Mouse (Mus musculus) megakaryocyte, adult 5-6 weeks (primary cell): Measurements from ENCODE around the gene 1700001P01Rik. TPM values are rescaled to one million over a fixed set of nuclear protein-coding genes. Genes with fewer than 3 reads are reported as not detected.

Experiments used
- total RNA-seq, 2 experiments: library from RNA; stranded (forward) in 1 of 2; stranded (reverse) in 1 of 2; fragments of 153-499, 151-499 nt in 1 of 2; fragments of 221-1000, 200-1000 nt in 1 of 2; gene quantifications; 2 replicates each; pipeline versions ENCODE4 v1.2.3 to v1.2.4; 2015 to 2017

Gene 1700001P01Rik
- total RNA-seq, 2 experiments from 2014 or later, result not detected

Other genes starting within 250 kb of the 1700001P01Rik start
- not detected in 2 replicates for gene Srcin1, start 199.7 kb downstream of the 1700001P01Rik start, total RNA-seq (2015)
- not detected in 2 replicates for gene Srcin1, start 199.7 kb downstream of the 1700001P01Rik start, total RNA-seq (2017)
- gene Epop, start 146.2 kb downstream of the 1700001P01Rik start, total RNA-seq (2015), result 0.18 and 1.2 TPM in 2 replicates
- gene Epop, start 146.2 kb downstream of the 1700001P01Rik start, total RNA-seq (2017), result 0.40 TPM in 1 of 2 replicates, not detected in the other
- gene Mllt6, start 112.5 kb downstream of the 1700001P01Rik start, total RNA-seq (2015), result 4.3 and 6.3 TPM in 2 replicates
- gene Mllt6, start 112.5 kb downstream of the 1700001P01Rik start, total RNA-seq (2017), result 6.9 and 7.1 TPM in 2 replicates
- 18.7 and 19.8 TPM in 2 replicates for gene Cisd3, start 90.1 kb downstream of the 1700001P01Rik start, total RNA-seq (2015)
- gene Cisd3, start 90.1 kb downstream of the 1700001P01Rik start, total RNA-seq (2017), result 2.3 and 12.8 TPM in 2 replicates
- gene Pcgf2, start 75.4 kb downstream of the 1700001P01Rik start, total RNA-seq (2015), result 2.8 and 3.1 TPM in 2 replicates
- gene Pcgf2, start 75.4 kb downstream of the 1700001P01Rik start, total RNA-seq (2017), result 1.0 and 2.4 TPM in 2 replicates
- gene Psmb3, start 72.5 kb downstream of the 1700001P01Rik start, total RNA-seq (2015), result 81.0 and 111 TPM in 2 replicates
- gene Psmb3, start 72.5 kb downstream of the 1700001P01Rik start, total RNA-seq (2017), result 137 and 179 TPM in 2 replicates
- gene Pip4k2b, start 31.2 kb downstream of the 1700001P01Rik start, total RNA-seq (2015), result 14.9 and 17.3 TPM in 2 replicates
- 19.6 and 25.7 TPM in 2 replicates for gene Pip4k2b, start 31.2 kb downstream of the 1700001P01Rik start, total RNA-seq (2017)
- gene Cwc25, start 9.4 kb downstream of the 1700001P01Rik start, total RNA-seq (2015), result 11.1 and 11.8 TPM in 2 replicates
- gene Cwc25, start 9.4 kb downstream of the 1700001P01Rik start, total RNA-seq (2017), result 21.0 and 22.4 TPM in 2 replicates
- gene Rpl23, start 6.5 kb upstream of the 1700001P01Rik start, total RNA-seq (2015), result 1,123 and 1,179 TPM in 2 replicates
- 895 and 904 TPM in 2 replicates for gene Rpl23, start 6.5 kb upstream of the 1700001P01Rik start, total RNA-seq (2017)
- 121 and 128 TPM in 2 replicates for gene Lasp1, start 23.1 kb upstream of the 1700001P01Rik start, total RNA-seq (2015)
- 315 and 351 TPM in 2 replicates for gene Lasp1, start 23.1 kb upstream of the 1700001P01Rik start, total RNA-seq (2017)
- gene B230217C12Rik, start 64.9 kb upstream of the 1700001P01Rik start, total RNA-seq (2015), result 2.3 and 2.5 TPM in 2 replicates
- gene B230217C12Rik, start 64.9 kb upstream of the 1700001P01Rik start, total RNA-seq (2017), result 0.33 and 0.45 TPM in 2 replicates
- gene Fbxo47, start 108.2 kb upstream of the 1700001P01Rik start, total RNA-seq (2015), result 0.30 and 2.1 TPM in 2 replicates
- gene Fbxo47, start 108.2 kb upstream of the 1700001P01Rik start, total RNA-seq (2017), result 0.73 and 1.5 TPM in 2 replicates
- 13.7 and 15.9 TPM in 2 replicates for gene Plxdc1, start 210.5 kb upstream of the 1700001P01Rik start, total RNA-seq (2015)
- gene Plxdc1, start 210.5 kb upstream of the 1700001P01Rik start, total RNA-seq (2017), result 6.3 and 6.7 TPM in 2 replicates
- 42.9 and 56.3 TPM in 2 replicates for gene Arl5c, start 220.3 kb upstream of the 1700001P01Rik start, total RNA-seq (2015)
- 51.2 TPM in 2 replicates for gene Arl5c, start 220.3 kb upstream of the 1700001P01Rik start, total RNA-seq (2017)
- 1.2 and 1.4 TPM in 2 replicates for gene Cacnb1, start 247.1 kb upstream of the 1700001P01Rik start, total RNA-seq (2015)
- gene Cacnb1, start 247.1 kb upstream of the 1700001P01Rik start, total RNA-seq (2017), result 0.62 and 0.65 TPM in 2 replicates